Mouse (Mus musculus): ENCODE measurements at regions not wholly inside any gene's neighbourhood (a gene's known extent, or its start where the extent isn't known, plus 50 kb on each side); places are given as distances from the start of the nearest gene placed in this dataset.

DNA sequence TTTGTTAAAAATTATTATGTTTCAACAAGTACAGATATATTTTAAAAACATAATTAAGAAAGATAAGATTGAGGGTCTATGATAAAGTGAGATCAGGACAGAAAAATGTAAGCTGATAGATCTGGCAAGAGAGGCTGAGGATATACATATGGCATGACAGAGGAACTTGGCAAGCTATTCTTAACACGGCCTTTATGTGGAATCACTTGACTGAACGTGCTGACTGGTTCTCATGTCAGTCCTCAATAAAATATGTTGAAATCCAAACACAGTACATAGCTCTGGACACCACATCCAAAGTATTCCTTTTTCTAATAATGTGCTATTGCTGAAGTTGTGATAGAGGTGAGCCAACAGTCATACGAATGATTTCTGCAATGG, 931.5 kb downstream of the A830018L16Rik start:
- TF ChIP-seq CTCF (IDR thresholded peaks at IDR 0.05; ENCODE audit: borderline replicate concordance, insufficient read depth, low read length): no peak
- no peak for TF ChIP-seq POLR2A (IDR thresholded peaks at IDR 0.05; ENCODE audit: low read depth, low read length)

Data from embryonic fibroblast, embryonic 13.5 days (primary cell).